Comparison of ENCODE assay signal across 19 mouse cellular contexts in the genomic region with DNA sequence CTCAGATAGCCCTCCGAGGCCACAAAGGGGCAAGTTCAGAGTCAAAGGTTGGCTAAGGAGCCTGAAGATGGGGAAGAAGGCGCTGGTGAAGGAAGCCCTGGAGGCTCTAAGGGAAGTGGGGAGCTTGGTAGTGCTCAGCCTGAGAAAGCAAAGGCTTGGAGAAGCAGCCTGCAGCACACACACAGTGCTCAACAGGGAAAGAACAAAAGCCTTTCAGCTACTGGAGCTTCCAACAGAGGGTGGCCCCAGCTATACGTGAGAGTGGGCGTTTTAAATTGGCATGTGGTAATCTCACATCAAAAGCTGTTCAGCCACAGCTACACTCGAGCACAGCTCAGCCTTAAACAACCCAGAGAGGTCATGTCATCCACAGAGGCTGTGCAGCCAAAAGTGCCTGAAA.
DNase-seq lines count a peak whose midpoint lies in the region; ATAC-seq and TF ChIP-seq lines count a peak whose summit lies in the region.
"Had no signal": no experiment of that assay in that cellular context is flagged by ENCODE, and none has a peak within 500 bp of the region (broad histone marks: within the 10 kb centered on the region; RNA-seq: fewer than 3 reads in every experiment).

No protein-coding gene starts in this region.

- no peak overlapping the region for H3K9ac ChIP-seq in forebrain, embryonic 11.5 days (ENCODE audit: low read length)
- H3K9ac ChIP-seq in forebrain, embryonic 15.5 days (replicated peaks): no peak overlapping the region
- H3K9ac ChIP-seq in midbrain, embryonic 12.5 days (replicated peaks): no peak overlapping the region
- no peak overlapping the region for H3K9ac ChIP-seq in midbrain, postnatal 0 days (replicated peaks; ENCODE audit: low read length, poor library complexity, severe bottlenecking)
- H3K9ac ChIP-seq in midbrain, embryonic 15.5 days: no peak overlapping the region
- H3K9ac ChIP-seq: embryonic facial prominence, embryonic 15.5 days; heart, embryonic 12.5 days; hindbrain, embryonic 12.5 days had no signal

- peak; percentile 80 for ATAC-seq in forebrain, embryonic 11.5 days (replicated peaks; ENCODE audit: low FRiP score)
- no peak for ATAC-seq in forebrain, embryonic 15.5 days (replicated peaks)
- ATAC-seq in midbrain, embryonic 12.5 days (ENCODE audit: low FRiP score, low read depth): peak; percentile 76; the same call in 1 of the 2 replicates
- ATAC-seq in midbrain, postnatal 0 days (ENCODE audit: low FRiP score): no peak
- ATAC-seq in midbrain, embryonic 15.5 days (replicated peaks): 0 out of 2 replicates have a peak, but pooled peaks have one; percentile 15
- ATAC-seq in erythroblast, adult 5-6 weeks (replicated peaks; ENCODE audit: low FRiP score, poor library complexity, severe bottlenecking): no peak
- ATAC-seq: hindbrain, postnatal 0 days had no signal

- no peak overlapping the region for H3K4me3 ChIP-seq in forebrain, embryonic 11.5 days (ENCODE audit: low read depth, low read length)
- H3K4me3 ChIP-seq in forebrain, embryonic 15.5 days: no peak overlapping the region
- H3K4me3 ChIP-seq in midbrain, embryonic 12.5 days: no peak overlapping the region
- H3K4me3 ChIP-seq in midbrain, postnatal 0 days (ENCODE audit: low read depth, low read length): no peak overlapping the region
- no peak overlapping the region for H3K4me3 ChIP-seq in midbrain, embryonic 15.5 days
- H3K4me3 ChIP-seq: embryonic facial prominence, embryonic 15.5 days; heart, embryonic 12.5 days; hindbrain, embryonic 12.5 days had no signal

- no peaks in the 10 kb centered on the region for H3K27me3 ChIP-seq in forebrain, embryonic 11.5 days (ENCODE audit: control insufficient read depth, insufficient read depth, low read length)
- H3K27me3 ChIP-seq in forebrain, embryonic 15.5 days: no peaks in the 10 kb centered on the region
- H3K27me3 ChIP-seq in midbrain, embryonic 12.5 days: no peaks in the 10 kb centered on the region
- no peaks in the 10 kb centered on the region for H3K27me3 ChIP-seq in midbrain, postnatal 0 days (ENCODE audit: insufficient read depth, low read length)
- no peaks in the 10 kb centered on the region for H3K27me3 ChIP-seq in midbrain, embryonic 15.5 days (replicated peaks)
- H3K27me3 ChIP-seq: embryonic facial prominence, embryonic 15.5 days; heart, embryonic 12.5 days; hindbrain, embryonic 12.5 days had no signal

- no peaks in the 10 kb centered on the region for H3K36me3 ChIP-seq in forebrain, embryonic 11.5 days (ENCODE audit: control insufficient read depth, insufficient read depth, low read length)
- peaks cover 7% of the 10 kb centered on the region; the same call in 1 of the 2 replicates for H3K36me3 ChIP-seq in forebrain, embryonic 15.5 days
- no peaks in the 10 kb centered on the region for H3K36me3 ChIP-seq in midbrain, embryonic 12.5 days
- H3K36me3 ChIP-seq in midbrain, postnatal 0 days (ENCODE audit: insufficient read depth, low read length): peaks cover 15% of the 10 kb centered on the region; the same call in 1 of the 2 replicates
- H3K36me3 ChIP-seq in midbrain, embryonic 15.5 days (replicated peaks): 0 out of 2 replicates have a peak, but pooled peaks cover 3% of the 10 kb centered on the region
- H3K36me3 ChIP-seq: embryonic facial prominence, embryonic 15.5 days; hindbrain, embryonic 12.5 days had no signal

- H3K4me2 ChIP-seq in forebrain, embryonic 11.5 days (ENCODE audit: low read depth, low read length, severe bottlenecking): no peak overlapping the region
- H3K4me2 ChIP-seq in forebrain, embryonic 15.5 days (replicated peaks): no peak overlapping the region
- H3K4me2 ChIP-seq in midbrain, embryonic 12.5 days (replicated peaks): no peak overlapping the region
- H3K4me2 ChIP-seq in midbrain, postnatal 0 days (ENCODE audit: low read depth, low read length, poor library complexity, severe bottlenecking): no peak overlapping the region
- no peak overlapping the region for H3K4me2 ChIP-seq in midbrain, embryonic 15.5 days
- H3K4me2 ChIP-seq: embryonic facial prominence, embryonic 15.5 days; heart, embryonic 12.5 days; hindbrain, embryonic 12.5 days had no signal

- TF ChIP-seq CTCF in midbrain, postnatal 0 days (IDR thresholded peaks at IDR 0.05): no peak

- no peak overlapping the region for H3K27ac ChIP-seq in forebrain, embryonic 11.5 days (ENCODE audit: low read depth, low read length)
- no peak overlapping the region for H3K27ac ChIP-seq in forebrain, embryonic 15.5 days (replicated peaks)
- no peak overlapping the region for H3K27ac ChIP-seq in midbrain, embryonic 12.5 days (replicated peaks)
- no peak overlapping the region for H3K27ac ChIP-seq in midbrain, postnatal 0 days (ENCODE audit: low read depth, low read length)
- no peak overlapping the region for H3K27ac ChIP-seq in midbrain, embryonic 15.5 days
- H3K27ac ChIP-seq: embryonic facial prominence, embryonic 15.5 days; hindbrain, embryonic 12.5 days; hindbrain, postnatal 0 days had no signal

- H3K4me1 ChIP-seq in forebrain, embryonic 11.5 days (replicated peaks; ENCODE audit: control insufficient read depth, insufficient read depth, low read length): 0 out of 2 replicates have a peak, but pooled peaks cover 2% of the 10 kb centered on the region
- H3K4me1 ChIP-seq in forebrain, embryonic 15.5 days: no peaks in the 10 kb centered on the region
- 0 out of 2 replicates have a peak, but pooled peaks cover 4% of the 10 kb centered on the region for H3K4me1 ChIP-seq in midbrain, embryonic 12.5 days
- no peaks in the 10 kb centered on the region for H3K4me1 ChIP-seq in midbrain, postnatal 0 days (ENCODE audit: insufficient read depth, low read length)
- no peaks in the 10 kb centered on the region for H3K4me1 ChIP-seq in midbrain, embryonic 15.5 days
- H3K4me1 ChIP-seq: embryonic facial prominence, embryonic 15.5 days; heart, embryonic 12.5 days; hindbrain, embryonic 12.5 days had no signal

- peak; percentile 63 for DNase-seq in forebrain, embryonic 11.5 days (ENCODE audit: low spot score)
- DNase-seq in heart, adult 11 months: peak; percentile 77
- no peak for DNase-seq in heart, postnatal 4 days
- no peak for DNase-seq in midbrain, postnatal 0 days (ENCODE audit: low spot score)
- DNase-seq: adrenal gland, adult 2 months; adrenal gland, postnatal 25 days; cerebellum, adult 11 months; cerebellum, adult 8-10 months; cerebellum, postnatal 14 days; gastrocnemius, postnatal 14 days; kidney, adult 11 months had no signal

- WGBS in forebrain, embryonic 11.5 days: 11% methylated on average over 5 of the region's 5 CpGs
- WGBS in forebrain, embryonic 15.5 days: 6% methylated on average over 5 of the region's 5 CpGs
- 11% methylated on average over 5 of the region's 5 CpGs for WGBS in midbrain, embryonic 12.5 days
- 15% methylated on average over 5 of the region's 5 CpGs for WGBS in midbrain, postnatal 0 days
- WGBS in midbrain, embryonic 15.5 days: 13% methylated on average over 5 of the region's 5 CpGs

- H3K9me3 ChIP-seq in forebrain, embryonic 11.5 days (ENCODE audit: control insufficient read depth, low read length): no peaks in the 10 kb centered on the region
- no peaks in the 10 kb centered on the region for H3K9me3 ChIP-seq in forebrain, embryonic 15.5 days
- H3K9me3 ChIP-seq in midbrain, embryonic 12.5 days: no peaks in the 10 kb centered on the region
- no peaks in the 10 kb centered on the region for H3K9me3 ChIP-seq in midbrain, postnatal 0 days (ENCODE audit: low read length)
- no peaks in the 10 kb centered on the region for H3K9me3 ChIP-seq in midbrain, embryonic 15.5 days
- H3K9me3 ChIP-seq: embryonic facial prominence, embryonic 15.5 days; heart, embryonic 12.5 days; hindbrain, embryonic 12.5 days had no signal

Comparison
In these comparisons a context has a peak if more than half of its experiments do, and no peak if none do; other contexts are left out.
1. ATAC-seq: peak in forebrain, embryonic 11.5 days (single experiment), midbrain, embryonic 12.5 days (single experiment) and midbrain, embryonic 15.5 days (single experiment); none in forebrain, embryonic 15.5 days (single experiment), midbrain, postnatal 0 days (single experiment) and erythroblast, adult 5-6 weeks (single experiment).
2. DNase-seq: peak in forebrain, embryonic 11.5 days (single experiment) and heart, adult 11 months (single experiment); none in heart, postnatal 4 days (single experiment) and midbrain, postnatal 0 days (single experiment).